Mouse (Mus musculus) myocyte (in vitro differentiated cells): ENCODE results near the gene Myo1e.

Experiments used
- CEBPB ChIP-seq: IDR thresholded peaks from 2 replicates; pipeline ENCODE4 v1.6.1; 2011; ENCODE audit warnings: mild to moderate bottlenecking, moderate library complexity; ENCODE audit not compliant: poor library complexity, insufficient read depth, severe bottlenecking
- E2F4 ChIP-seq: IDR thresholded peaks from one replicate; pipeline ENCODE4 v1.6.1; 2011; ENCODE audit warnings: mild to moderate bottlenecking, control low read depth, moderate library complexity; ENCODE audit not compliant: insufficient read depth
- MAX ChIP-seq: IDR thresholded peaks from one replicate; pipeline ENCODE4 v1.6.1; 2011; ENCODE audit warnings: low read depth, mild to moderate bottlenecking, control low read depth
- MYOD1 ChIP-seq, 3 experiments: IDR thresholded peaks; one replicate each; pipeline ENCODE4 v1.6.1; 2011; ENCODE audit warnings: control low read depth in 2 of 3, low read depth in 2 of 3, mild to moderate bottlenecking in 2 of 3, moderate library complexity in 1 of 3; ENCODE audit not compliant: insufficient read length in 2 of 3, control insufficient read depth in 1 of 3
- MYOG ChIP-seq, 3 experiments: IDR thresholded peaks; one replicate each; pipeline ENCODE4 v1.6.1; 2011; ENCODE audit warnings: control low read depth in 2 of 3, low read depth in 2 of 3, mild to moderate bottlenecking in 2 of 3; ENCODE audit not compliant: insufficient read length in 2 of 3, control insufficient read depth in 1 of 3, insufficient read depth in 1 of 3
- POLR2A ChIP-seq: IDR thresholded peaks from one replicate; pipeline ENCODE4 v1.6.1; 2011; ENCODE audit warnings: low read depth, mild to moderate bottlenecking, control low read depth, moderate library complexity; ENCODE audit not compliant: insufficient read length
- POLR2AphosphoS2 ChIP-seq: IDR thresholded peaks from one replicate; pipeline ENCODE4 v1.6.1; 2011; ENCODE audit warnings: low read depth, control low read depth; ENCODE audit not compliant: insufficient read length
- SRF ChIP-seq: IDR thresholded peaks from one replicate; pipeline ENCODE4 v1.6.1; 2011; ENCODE audit warnings: low read depth; ENCODE audit not compliant: control insufficient read depth, insufficient read length
- TCF12 ChIP-seq: IDR thresholded peaks from one replicate; pipeline ENCODE4 v1.6.1; 2011; ENCODE audit warnings: mild to moderate bottlenecking, control low read depth; ENCODE audit not compliant: poor library complexity, insufficient read depth, severe bottlenecking
- TCF3 ChIP-seq: IDR thresholded peaks from one replicate; pipeline ENCODE4 v1.6.1; 2011; ENCODE audit warnings: low read depth, control low read depth; ENCODE audit not compliant: insufficient read length
- USF1 ChIP-seq: IDR thresholded peaks from one replicate; pipeline ENCODE4 v1.6.1; 2011; ENCODE audit warnings: low read depth, mild to moderate bottlenecking, control low read depth, moderate library complexity

- TF ChIP-seq USF1, result no peak
- TF ChIP-seq E2F4, result no peak
- no peak for TF ChIP-seq POLR2AphosphoS2
- no peak for TF ChIP-seq MYOG (IDR thresholded peaks at IDR 0.05; ENCODE audit: control insufficient read depth in 1 of 3, insufficient read depth in 1 of 3, insufficient read length in 2 of 3, low read depth in 2 of 3)
- TF ChIP-seq POLR2A, result no peak
- no peak for TF ChIP-seq TCF12
- no peak for TF ChIP-seq MAX
- TF ChIP-seq MYOD1 (IDR thresholded peaks at IDR 0.05; ENCODE audit: control insufficient read depth in 1 of 3, insufficient read length in 2 of 3, low read depth in 2 of 3), result peak in 1 of 3 experiments; percentile 60
- no peak for TF ChIP-seq TCF3
- no peak for TF ChIP-seq SRF
- TF ChIP-seq CEBPB, result no peak
Measured at GRCm38 (mm10) chr9:70219295-70219931, 12.3 kb downstream of the Myo1e start.
